In the genomic region with DNA sequence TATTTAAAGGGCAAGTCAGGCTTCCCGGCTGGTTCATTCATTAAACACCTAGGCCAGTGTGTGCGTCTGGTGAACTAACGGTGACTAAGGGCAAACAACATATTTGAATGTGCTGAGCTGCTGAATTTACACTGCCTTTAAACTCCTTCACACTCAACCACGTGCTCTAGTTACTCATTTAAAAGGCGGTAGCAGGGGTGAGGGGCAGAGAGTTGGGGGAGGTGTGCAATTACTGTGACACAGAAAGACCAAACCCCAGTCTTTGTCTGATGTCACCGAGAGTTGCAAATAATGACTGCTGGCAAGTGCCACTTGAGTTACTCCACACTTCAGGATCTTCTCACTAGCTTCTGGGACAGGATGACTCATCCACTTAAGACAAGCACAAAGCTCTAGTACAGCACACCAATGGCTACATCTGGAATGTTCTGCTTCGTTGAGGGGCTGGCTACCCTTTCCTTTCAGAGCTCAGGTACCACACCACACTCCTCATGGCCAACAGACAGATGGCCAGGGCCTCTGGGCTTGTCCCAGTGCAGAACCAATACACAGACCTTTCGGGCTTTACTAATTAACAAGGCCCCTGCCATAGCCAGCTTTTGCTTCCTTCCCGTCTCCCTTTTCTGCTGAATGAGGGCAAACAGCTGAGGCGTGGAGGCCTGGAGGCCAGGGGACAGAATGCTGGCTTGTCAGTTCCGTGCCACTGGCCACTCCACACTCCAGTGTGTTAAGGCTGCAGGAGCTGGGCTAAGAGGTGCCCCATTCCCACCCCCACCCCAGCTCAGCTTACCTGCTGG, we compare ENCODE assay signal across 9 mouse cellular contexts.
DNase-seq lines count a peak whose midpoint lies in the region; ATAC-seq and TF ChIP-seq lines count a peak whose summit lies in the region.
"Had no signal": no experiment of that assay in that cellular context is flagged by ENCODE, and none has a peak within 500 bp of the region (broad histone marks: within the 10 kb centered on the region; RNA-seq: fewer than 3 reads in every experiment).

No protein-coding gene starts in this region.

- H3K36me3 ChIP-seq in heart, embryonic 10.5 days: peaks cover 9% of the 10 kb centered on the region; the same call in 1 of the 2 replicates
- H3K36me3 ChIP-seq in kidney, embryonic 16.5 days (ENCODE audit: insufficient read depth, low read length): no peaks in the 10 kb centered on the region

- peak; percentile 90 for ATAC-seq in kidney, embryonic 16.5 days (ENCODE audit: low FRiP score, low TSS enrichment)

- WGBS in heart, embryonic 10.5 days: 42% methylated on average over 11 of the region's 11 CpGs
- 35% methylated on average over 11 of the region's 11 CpGs for WGBS in kidney, embryonic 16.5 days

- no peak overlapping the region for H3K9ac ChIP-seq in kidney, embryonic 16.5 days (replicated peaks; ENCODE audit: low read length)

- no peak overlapping the region for H3K4me3 ChIP-seq in heart, embryonic 10.5 days
- H3K4me3 ChIP-seq in kidney, embryonic 16.5 days (ENCODE audit: low read length): no peak overlapping the region
- H3K4me3 ChIP-seq in layer of hippocampus, adult 2 months: no peak overlapping the region

- H3K4me1 ChIP-seq in heart, embryonic 10.5 days: peaks cover 81% of the 10 kb centered on the region
- H3K4me1 ChIP-seq in kidney, embryonic 16.5 days (ENCODE audit: insufficient read depth, low read length): peaks cover 78% of the 10 kb centered on the region

- DNase-seq in Muller cell, postnatal 12 days (ENCODE audit: inconsistent ontology term): peak; percentile 68
- DNase-seq in heart, embryonic 10.5 days (ENCODE audit: low spot score): peak; percentile 87
- DNase-seq in lung, postnatal 10 days: peak; percentile 75
- no peak for DNase-seq in left cerebral cortex, adult 11 months (ENCODE audit: low spot score)
- no peak for DNase-seq in layer of hippocampus, adult 2 months (ENCODE audit: low spot score in 2 of 2)
- no peak for DNase-seq in adrenal gland, postnatal 25 days
- DNase-seq: cerebellum, postnatal 25 days; gastrocnemius, postnatal 10 days had no signal

- H3K27me3 ChIP-seq in heart, embryonic 10.5 days (ENCODE audit: insufficient read depth, poor library complexity, severe bottlenecking): no peaks in the 10 kb centered on the region
- no peaks in the 10 kb centered on the region for H3K27me3 ChIP-seq in kidney, embryonic 16.5 days (ENCODE audit: insufficient read depth, low read length)

- no peak for TF ChIP-seq CTCF in layer of hippocampus, adult 2 months (conservative IDR thresholded peaks at IDR 0.05)

- H3K27ac ChIP-seq in heart, embryonic 10.5 days: peak overlapping the region; percentile 83
- H3K27ac ChIP-seq in kidney, embryonic 16.5 days (ENCODE audit: low read length): peak overlapping the region; percentile 91
- H3K27ac ChIP-seq in layer of hippocampus, adult 2 months: no peak overlapping the region

- no peaks in the 10 kb centered on the region for H3K9me3 ChIP-seq in heart, embryonic 10.5 days
- no peaks in the 10 kb centered on the region for H3K9me3 ChIP-seq in kidney, embryonic 16.5 days (ENCODE audit: low read length)

- peak overlapping the region; percentile 8; the same call in 1 of the 2 replicates for H3K4me2 ChIP-seq in kidney, embryonic 16.5 days (replicated peaks; ENCODE audit: low read depth, low read length)

Comparison
In these comparisons a context has a peak if more than half of its experiments do, and no peak if none do; other contexts are left out.
1. DNase-seq: peak in Muller cell, postnatal 12 days (single experiment), heart, embryonic 10.5 days (single experiment) and lung, postnatal 10 days (single experiment); none in left cerebral cortex, adult 11 months (single experiment), layer of hippocampus, adult 2 months (0 of 2) and adrenal gland, postnatal 25 days (single experiment).